In the genomic region with DNA sequence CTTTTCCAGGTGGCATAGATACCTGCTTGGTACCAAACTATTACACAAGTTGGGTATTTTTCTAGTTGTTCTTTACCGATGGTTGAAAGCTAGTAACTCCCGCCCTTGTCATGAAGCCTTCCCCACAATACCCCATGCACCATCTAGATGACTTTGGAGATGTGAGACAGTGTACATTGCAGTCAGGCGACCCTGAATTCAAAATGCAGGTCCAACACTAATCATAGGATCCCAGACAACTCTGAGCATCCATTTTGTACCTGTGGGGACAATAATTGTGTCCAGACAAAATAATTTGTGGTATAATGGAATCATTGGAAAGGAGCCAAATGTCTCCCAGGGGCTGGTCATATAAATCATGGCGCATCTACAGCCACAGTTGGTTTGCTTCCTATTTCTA, we compare ENCODE assay signal across 16 mouse cellular contexts.
"Had no signal": no experiment of that assay in that cellular context is flagged by ENCODE, and none has a peak within 500 bp of the region (broad histone marks: within the 10 kb centered on the region; RNA-seq: fewer than 3 reads in every experiment).

No protein-coding gene starts in this region.

- H3K27ac ChIP-seq: liver, embryonic 14.5 days; midbrain, embryonic 13.5 days; midbrain, embryonic 15.5 days had no signal

- H3K9me3 ChIP-seq: midbrain, embryonic 13.5 days; midbrain, embryonic 15.5 days had no signal

- H3K36me3 ChIP-seq: midbrain, embryonic 13.5 days; midbrain, embryonic 15.5 days had no signal

- H3K4me2 ChIP-seq: lung, embryonic 14.5 days; midbrain, embryonic 11.5 days; midbrain, embryonic 13.5 days; midbrain, embryonic 15.5 days had no signal

- H3K4me1 ChIP-seq: midbrain, embryonic 13.5 days; midbrain, embryonic 15.5 days had no signal

- H3K9ac ChIP-seq: liver, embryonic 14.5 days; lung, embryonic 14.5 days; midbrain, embryonic 13.5 days; midbrain, embryonic 15.5 days had no signal

- DNase-seq: lung, adult 18-20 months; lung, embryonic 14.5 days; lung, postnatal 10 days; lung, postnatal 4 days; retina, postnatal 1 day; right cerebral cortex, adult 18-20 months; right cerebral cortex, postnatal 25 days; right cerebral cortex, postnatal 4 days; spleen, adult 18-20 months; thymus, adult 18-20 months; thymus, postnatal 14 days; thymus, postnatal 36 days had no signal

- H3K4me3 ChIP-seq: midbrain, embryonic 13.5 days; midbrain, embryonic 15.5 days had no signal

- ATAC-seq: midbrain, embryonic 13.5 days; midbrain, embryonic 15.5 days had no signal

- H3K27me3 ChIP-seq: midbrain, embryonic 13.5 days; midbrain, embryonic 15.5 days had no signal
